Mouse (Mus musculus) ovary, postnatal 36 days (tissue): ENCODE measurements around the gene Ppbp.

Source experiments
- DNase-seq: peaks from one replicate; pipeline ENCODE4 v3.0.0; 2022; ENCODE audit warnings: low spot score, mixed read lengths

Gene Ppbp

GRCm38 (mm10) chr5:90768218-90768617 is at the start of gene Ppbp:
Gene Ppbp (plus strand): TSS chr5:90768518.
- no peak for DNase-seq

GRCm38 (mm10) chr5:90722656-90723055 is 45.7 kb upstream of the Ppbp start:
- no peak for DNase-seq

DNA sequence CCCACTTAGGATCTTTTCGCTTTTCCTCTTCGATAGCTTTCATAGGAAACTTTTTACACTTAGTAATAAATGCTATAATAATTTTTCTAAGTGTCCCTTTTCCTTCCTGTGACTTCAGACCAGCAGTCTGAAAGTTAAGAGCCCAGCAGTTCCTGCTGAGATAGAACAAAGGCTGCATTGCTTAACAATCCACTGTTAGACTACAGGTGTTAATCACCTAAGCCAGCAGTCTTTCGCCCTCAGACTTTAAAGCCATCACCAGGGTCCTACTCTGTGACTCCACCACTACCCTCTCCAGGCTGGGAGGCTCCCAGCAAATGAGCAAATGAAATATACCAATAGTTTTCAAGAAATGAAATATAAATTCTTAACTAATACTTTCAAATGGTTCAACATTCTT is 40.1 kb upstream of the Ppbp start:
- no peak for DNase-seq

DNA sequence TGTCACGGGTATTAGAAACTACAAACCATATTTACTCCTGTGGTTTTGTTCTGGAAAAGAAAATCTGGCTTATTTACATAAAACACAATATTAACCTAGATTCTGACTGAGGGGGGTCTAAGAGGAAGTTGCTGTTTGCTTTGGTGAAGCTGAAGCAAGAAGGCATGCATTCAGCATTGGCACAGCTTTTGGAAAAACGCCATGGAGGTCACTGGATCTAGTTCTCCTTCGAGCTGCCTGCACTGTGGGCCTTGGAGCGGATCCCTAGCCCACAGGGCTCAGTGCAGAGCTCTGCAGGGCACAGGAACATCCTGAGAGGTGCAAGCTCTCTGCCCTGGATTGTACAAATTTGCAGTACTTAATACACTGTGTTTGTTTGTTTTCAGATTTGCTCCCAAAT is 36.8 kb upstream of the Ppbp start:
- peak; percentile 12 for DNase-seq

DNA sequence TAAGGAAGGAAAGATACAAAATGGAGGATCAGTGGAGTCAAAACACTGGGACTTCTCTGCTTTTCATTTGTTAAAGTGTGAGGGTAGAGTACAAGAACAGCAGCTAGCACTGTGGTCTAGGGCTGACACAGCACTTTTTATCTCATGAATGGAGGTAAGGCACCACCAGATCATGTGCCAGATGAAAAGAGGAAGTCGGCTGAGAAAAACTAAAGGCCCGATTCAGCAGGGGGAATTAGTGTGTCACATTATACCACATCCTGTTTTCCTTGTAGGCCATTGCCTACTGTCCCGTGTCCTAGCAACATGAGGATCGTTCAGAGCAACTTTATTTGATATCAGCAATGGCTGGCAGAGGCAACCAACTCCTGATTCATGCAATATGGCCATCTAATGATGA is 26.3 kb upstream of the Ppbp start:
- no peak for DNase-seq

DNA sequence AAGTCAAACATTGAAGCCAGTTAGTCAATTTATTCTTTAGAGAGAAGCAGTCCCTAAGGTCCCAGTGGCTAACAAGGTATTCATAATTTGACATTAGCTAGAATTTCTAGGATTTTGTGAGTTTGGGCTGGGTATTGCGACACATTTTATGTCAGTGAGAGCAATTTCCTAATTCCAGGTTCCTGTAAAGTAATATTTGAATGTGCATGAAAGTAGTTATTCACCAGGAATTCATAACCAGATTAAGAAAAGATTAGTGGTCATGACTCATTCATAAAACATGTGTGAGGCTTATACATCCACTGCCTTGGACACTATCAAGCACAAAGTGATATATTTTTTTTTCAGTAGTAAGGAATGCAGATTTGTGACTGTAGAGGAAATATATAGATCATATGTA is 14.4 kb upstream of the Ppbp start:
- DNase-seq = no peak

DNA sequence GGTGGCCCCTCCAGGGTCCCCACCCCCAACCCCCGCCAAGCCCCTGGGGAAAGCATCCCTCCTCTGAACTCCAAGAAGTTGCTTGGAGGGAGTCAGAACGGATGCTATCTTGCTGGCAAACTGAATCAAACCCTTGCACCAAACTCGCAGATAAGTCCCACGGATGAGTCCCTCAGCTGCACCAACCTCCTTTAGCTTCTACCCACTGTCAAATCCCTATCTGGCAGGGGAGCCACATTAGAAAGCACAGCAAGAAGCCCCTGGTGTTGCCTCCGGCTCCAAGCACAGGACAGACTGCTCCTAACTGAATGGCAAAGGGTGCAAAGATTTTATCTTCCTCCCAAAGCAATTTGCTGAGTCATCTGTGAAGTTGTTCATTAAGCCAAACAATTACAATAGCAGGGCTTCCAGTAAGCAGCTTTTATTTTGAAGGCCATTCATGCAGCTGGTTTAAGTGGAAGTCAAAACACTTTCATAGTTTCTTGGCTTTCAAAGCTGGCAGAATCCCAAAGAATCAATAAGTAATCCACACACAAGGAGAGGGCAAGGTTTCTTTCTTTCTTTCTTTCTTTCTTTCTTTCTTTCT is 10.2 kb upstream of the Ppbp start:
- peak; percentile 14 for DNase-seq

GRCm38 (mm10) chr5:90759077-90760065 is 8.9 kb upstream of the Ppbp start, which contains the start of gene Cxcl5:
Gene Cxcl5 (plus strand): TSS chr5:90759360.
- DNase-seq = peak; percentile 33

DNA sequence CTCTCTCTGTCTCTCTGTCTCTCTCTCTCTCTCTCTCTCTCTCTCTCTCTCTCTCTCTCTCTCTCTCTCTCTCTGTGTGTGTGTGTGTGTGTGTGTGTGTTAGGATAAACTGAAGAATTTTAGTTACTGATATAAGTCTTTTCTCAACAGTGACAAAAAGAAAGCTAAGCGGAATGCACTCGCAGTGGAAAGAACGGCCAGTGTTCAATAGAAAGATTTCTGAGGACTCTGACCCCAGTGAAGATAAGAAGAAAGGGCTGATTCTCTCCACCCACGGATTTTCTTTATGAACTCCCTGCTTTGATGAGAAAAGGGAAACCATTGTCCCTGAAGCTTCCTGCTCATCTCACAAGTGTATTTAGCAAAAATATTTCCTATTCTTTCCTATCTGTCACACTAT is 8.0 kb upstream of the Ppbp start:
- no peak for DNase-seq

DNA sequence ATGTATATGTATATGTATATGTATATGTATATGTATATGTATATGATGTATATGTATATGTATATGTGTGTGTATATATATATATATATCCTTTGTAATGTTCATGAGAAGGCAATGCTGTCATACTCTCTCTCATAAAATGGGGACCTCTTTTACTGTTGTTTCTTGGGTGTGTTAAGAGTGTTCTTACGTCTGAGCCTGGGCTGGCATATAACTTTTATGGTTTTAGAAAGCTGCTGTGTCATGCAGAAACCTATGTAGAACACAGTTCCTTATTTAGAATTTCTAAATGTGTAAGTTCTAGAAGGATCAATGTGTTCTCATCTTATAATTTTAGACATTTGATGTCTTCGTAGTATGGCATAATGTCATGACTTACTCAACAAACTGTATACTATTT is 7.5 kb upstream of the Ppbp start:
- no peak for DNase-seq

DNA sequence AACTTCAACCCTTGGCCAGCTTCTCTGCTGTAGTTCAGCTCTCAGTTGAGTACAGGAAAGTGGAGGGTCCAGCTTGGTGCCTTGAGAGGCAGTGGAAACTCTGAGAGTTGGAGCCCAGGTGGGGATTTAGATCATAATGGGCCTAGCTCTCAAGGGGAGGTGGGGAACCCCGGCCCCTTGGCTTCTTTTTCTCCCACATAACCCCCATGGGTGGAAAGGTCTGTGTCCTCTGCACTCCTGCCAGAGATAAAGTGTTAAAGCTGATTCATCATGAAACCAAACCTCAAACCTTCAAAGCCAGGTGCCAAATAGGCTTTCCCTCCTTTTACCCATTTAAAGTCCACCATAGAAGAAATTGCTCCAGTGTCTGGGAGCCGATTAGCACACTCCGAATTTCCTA is 6.5 kb upstream of the Ppbp start:
- DNase-seq = no peak

DNA sequence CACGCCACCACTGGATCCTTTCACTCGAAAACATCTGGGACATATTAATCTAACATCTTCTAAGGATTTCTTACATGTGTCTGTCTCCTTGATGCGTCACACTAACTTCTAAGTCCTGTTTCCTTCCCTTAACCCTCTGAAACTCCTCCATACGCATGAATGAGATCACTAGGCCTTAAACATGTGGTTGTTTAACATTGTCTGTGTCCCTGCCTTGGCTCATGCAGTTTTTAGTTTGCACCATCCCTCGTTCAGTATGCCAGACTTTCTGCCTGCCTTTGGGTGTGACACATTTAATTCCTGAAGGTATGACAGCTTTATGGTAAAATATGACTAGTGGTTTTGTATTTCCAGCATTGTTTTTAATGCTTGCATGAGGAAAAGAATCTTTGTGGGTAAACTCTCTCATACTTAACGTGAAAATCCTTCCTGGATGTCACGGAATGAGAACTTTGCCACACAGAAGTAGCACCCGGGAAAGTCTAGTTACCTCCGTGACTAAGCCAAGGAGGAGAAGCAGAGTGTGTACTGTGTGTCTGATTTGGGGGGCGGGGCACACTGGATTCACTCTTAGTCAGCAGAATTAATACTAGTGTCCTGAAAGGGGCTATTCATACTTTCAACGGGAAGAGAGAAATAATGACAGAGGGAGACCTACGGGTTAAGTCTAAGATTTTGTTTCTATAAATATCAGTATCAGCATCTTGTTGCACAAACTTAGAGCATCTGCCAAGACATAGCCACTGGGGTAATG is 4.2 kb upstream of the Ppbp start:
- DNase-seq = no peak

DNA sequence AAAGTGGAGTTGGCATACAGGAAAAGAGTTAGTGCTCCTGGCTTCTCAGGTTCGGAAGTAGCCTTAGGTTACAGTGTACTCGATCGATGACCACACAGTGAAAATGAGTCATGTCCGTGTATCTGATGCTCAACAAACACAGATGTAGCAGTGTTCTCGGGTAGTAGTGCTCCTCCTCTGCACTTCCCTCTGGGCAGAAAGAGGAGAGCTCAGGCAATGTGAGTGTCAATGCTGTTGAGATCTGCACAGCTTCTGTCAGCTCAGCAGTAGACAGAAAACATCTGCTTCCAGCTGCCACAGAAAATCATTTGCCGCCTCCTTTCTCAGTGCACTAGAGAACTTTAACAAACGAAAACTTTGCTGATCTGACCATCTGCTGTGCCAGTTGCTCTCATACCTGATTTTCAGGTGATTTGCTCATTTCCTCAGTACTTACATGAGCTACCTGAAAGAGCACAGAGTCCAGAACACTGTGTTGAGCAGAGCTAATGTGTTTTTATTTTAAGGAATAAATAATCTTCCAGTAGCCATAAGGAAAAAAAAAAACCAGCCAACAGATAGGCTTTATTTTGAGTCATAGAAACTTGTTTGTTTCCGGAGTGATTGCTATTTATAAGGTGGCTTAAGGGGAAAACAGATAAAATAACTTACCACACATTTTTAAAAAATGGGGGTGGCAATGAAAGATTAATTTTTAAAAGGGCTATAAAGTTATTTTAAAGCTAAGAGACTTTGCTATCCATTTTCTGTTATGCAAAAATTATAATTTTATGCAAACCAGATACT is 2.3 kb upstream of the Ppbp start:
- DNase-seq = no peak

GRCm38 (mm10) chr5:90771369-90771768 is 3.1 kb downstream of the Ppbp start:
- DNase-seq = no peak

DNA sequence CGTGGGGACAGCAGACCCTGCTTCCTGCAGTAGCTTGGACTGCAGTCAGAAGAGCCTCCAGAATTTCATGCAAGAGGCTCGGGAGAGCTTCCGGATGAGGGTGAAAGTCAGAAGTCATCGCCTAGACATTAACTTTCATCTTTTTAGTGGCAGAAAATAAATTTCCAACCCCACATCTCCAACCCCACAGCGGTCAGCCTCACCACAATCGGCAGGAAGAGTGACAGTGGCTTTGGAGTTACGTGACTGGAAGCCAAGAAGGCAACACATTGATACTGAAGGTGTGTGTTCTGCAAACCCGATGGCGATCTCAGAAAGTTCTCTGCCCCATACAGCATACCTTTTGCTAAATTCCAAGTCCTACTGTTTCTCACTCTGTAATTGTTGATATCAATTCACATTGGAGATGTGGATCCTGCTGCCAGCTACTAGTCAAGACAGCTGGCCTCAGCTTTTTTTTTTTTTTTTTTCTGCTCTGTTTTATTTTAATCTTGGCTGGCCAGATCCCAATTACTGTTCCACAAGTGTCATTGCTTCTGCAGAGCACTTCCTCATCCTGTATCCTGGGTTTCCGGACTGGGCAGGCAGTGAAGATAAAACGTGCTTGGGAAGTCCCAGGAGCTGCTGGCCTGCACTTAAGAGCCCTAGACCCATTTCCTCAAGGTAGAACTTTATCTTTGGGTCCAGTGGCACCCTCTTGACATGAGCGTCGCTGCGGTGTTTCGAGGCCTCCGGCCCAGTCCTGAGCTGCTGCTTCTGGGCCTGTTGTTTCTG is 3.7 kb downstream of the Ppbp start, which contains the start of gene Pf4:
Gene Pf4, plus strand, starts transcription at position 556 of the 774 bp plus-strand sequence.
- no peak for DNase-seq

DNA sequence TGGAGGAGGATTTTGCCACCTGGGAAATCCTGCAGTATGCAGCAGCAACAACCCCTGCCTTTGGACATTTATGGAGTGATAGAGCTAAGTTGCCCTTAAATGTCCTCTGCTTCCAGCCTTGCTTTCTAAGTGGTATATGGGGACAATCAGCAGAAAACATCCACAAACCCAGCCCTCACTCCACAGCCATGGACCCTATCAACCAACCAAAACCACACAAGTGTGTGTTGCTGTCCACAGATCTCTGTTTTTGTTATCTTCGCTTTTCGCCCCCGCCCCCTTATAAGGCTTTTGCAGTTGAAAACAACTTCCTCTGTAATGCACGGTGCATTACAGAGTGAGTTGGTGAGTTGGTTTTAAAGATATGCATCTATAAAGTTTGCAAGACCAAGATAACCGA is 7.2 kb downstream of the Ppbp start:
- no peak for DNase-seq

- DNase-seq = no peak
These were observed 9.3 kb downstream of the Ppbp start for GRCm38 (mm10) chr5:90777621-90778020.

DNA sequence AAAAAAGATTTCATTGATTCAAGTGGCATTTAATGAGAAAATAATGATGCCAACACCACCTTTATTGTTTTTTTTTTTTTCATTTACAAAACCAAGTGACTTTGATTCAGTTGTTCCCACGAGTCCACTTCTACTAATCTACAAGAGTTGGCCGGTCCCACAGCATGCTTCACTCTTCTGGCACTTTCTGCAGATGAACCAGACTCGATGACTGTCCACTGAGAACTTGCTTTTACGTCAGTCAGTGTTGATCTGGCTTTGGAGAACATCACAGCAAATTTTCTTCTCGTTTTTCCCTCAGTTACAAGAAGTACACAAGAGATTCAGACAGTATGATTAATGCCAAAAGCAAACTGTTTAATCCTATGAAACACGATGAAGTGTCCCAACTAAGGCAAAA is 10.5 kb downstream of the Ppbp start:
- DNase-seq = no peak

GRCm38 (mm10) chr5:90783697-90784096 is 15.4 kb downstream of the Ppbp start:
- DNase-seq = no peak

DNA sequence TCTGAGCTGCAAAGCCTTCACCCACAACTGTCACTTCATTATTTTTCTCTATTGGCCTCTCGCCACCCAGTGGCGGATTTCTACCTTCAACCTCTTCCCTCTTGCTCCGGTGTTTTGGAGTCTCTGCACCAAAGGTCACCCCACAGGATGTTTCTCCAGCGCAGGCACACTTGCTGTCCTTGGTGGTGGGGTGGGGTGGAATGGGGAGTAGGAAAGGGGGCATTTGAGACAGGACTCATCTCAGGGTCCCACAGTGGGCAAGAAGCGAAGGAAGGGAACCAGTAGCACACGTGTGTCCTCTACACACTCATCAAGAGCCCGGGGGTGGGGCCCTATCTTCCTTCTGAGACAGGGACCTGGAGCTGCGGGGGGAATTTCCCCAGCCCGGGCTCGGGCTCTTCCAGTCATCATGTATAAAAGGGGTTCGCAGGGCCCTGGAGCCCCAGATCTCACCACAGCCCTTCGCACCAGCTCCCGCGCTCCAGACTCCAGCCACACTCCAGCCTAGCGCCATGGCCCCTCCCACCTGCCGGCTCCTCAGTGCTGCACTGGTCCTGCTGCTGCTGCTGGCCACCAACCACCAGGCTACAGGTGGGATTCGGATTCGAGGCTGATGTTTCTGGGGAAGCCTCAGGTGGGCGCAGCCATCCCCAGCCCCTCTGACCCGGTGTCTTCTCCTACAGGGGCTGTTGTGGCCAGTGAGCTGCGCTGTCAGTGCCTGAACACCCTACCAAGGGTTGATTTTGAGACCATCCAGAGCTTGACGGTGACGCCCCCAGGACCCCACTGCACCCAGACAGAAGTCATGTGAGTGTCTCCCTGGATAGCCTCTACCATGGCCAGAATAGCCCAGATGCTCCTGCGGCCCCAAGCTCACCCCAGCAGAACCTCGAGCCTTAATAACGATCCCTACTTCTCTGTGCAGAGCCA is 17.6 kb downstream of the Ppbp start, which contains the start of gene Cxcl3:
Gene Cxcl3, plus strand, starts transcription at position 445 of the 930 bp plus-strand sequence.
- peak; percentile 46 for DNase-seq
